Mouse (Mus musculus) liver, adult 2 months (tissue): ENCODE results near the gene Olfr1395. TPM values are rescaled to one million over a fixed set of nuclear protein-coding genes. Genes with fewer than 3 reads are reported as not detected.
"Not testable (repeated sequence)": the region's sequence is repeated elsewhere in the genome, so short reads cannot be mapped to it uniquely, and the experiment has no call there.

Experiments
- DNase-seq: peaks from one replicate; pipeline ENCODE4 v3.0.0-alpha.2; 2011; ENCODE audit warnings: low read depth, low spot score; ENCODE audit errors: extremely low read depth
- H3K27ac ChIP-seq: fragments of 200-500 bp; replicated peaks from 2 replicates; pipeline ENCODE4 v1.5.1; 2012; ENCODE audit warnings: low read depth, mild to moderate bottlenecking, control low read depth, inconsistent platforms, low read length; ENCODE audit not compliant: insufficient read depth
- H3K27me3 ChIP-seq: fragments of 200-500 bp; 2 replicates; pipeline ENCODE4 v1.6.1; 2012; ENCODE audit warnings: mild to moderate bottlenecking, moderate library complexity, low read length, inconsistent platforms; ENCODE audit not compliant: control insufficient read depth, insufficient read depth
- H3K36me3 ChIP-seq: fragments of 200-500 bp; 2 replicates; pipeline ENCODE4 v1.6.1; 2012; ENCODE audit warnings: low read length, inconsistent platforms; ENCODE audit not compliant: control insufficient read depth, insufficient read depth
- H3K4me1 ChIP-seq: fragments of 200-500 bp; 2 replicates; pipeline ENCODE4 v1.6.1; 2011; ENCODE audit warnings: low read length; ENCODE audit not compliant: control insufficient read depth, insufficient read depth
- H3K4me3 ChIP-seq: fragments of 200-500 bp; 2 replicates; pipeline ENCODE4 v1.5.1; 2011; ENCODE audit warnings: low read depth, mild to moderate bottlenecking, control low read depth, low read length, moderate library complexity; ENCODE audit not compliant: insufficient read depth
- H3K79me2 ChIP-seq: fragments of 200-500 bp; 2 replicates; pipeline ENCODE4 v1.6.1; 2012; ENCODE audit warnings: inconsistent platforms, mild to moderate bottlenecking, low read length, moderate library complexity; ENCODE audit not compliant: control insufficient read depth, insufficient read depth
- H3K9ac ChIP-seq: fragments of 200-500 bp; 2 replicates; pipeline ENCODE4 v1.6.1; 2012; ENCODE audit warnings: low read depth, mild to moderate bottlenecking, control low read depth, inconsistent platforms, low read length
- CTCF ChIP-seq: fragments of 200-500 bp; IDR thresholded peaks from 2 replicates; pipeline ENCODE4 v1.5.1; 2011; ENCODE audit warnings: low read depth, low read length, control low read depth
- POLR2A ChIP-seq: fragments of 200-500 bp; IDR thresholded peaks from 2 replicates; pipeline ENCODE4 v1.6.1; 2011; ENCODE audit warnings: low read length, control low read depth; ENCODE audit not compliant: insufficient read depth; ENCODE audit errors: extremely low read depth
- WGBS: fragments of 180-500 bp; shearing (Covaris S2); methylation state at CpG from one replicate; pipeline ENCODE4 v1.1.7; 2018; 5-methylcytosine and 5-hydroxymethylcytosine counted together
- polyA plus RNA-seq: library from polyadenylated mRNA; depleted of rRNA; stranded (reverse); fragments of >200 nt; gene quantifications from 2 replicates; pipeline ENCODE4 v1.2.3, GENCODE M21; 2012
- total RNA-seq: library from RNA; depleted of rRNA; stranded (reverse); fragments of >200 nt; gene quantifications from 2 replicates; pipeline ENCODE4 v1.2.3, GENCODE M21; 2014

Gene Olfr1395
- total and polyA plus RNA-seq, 2 experiments = not detected

DNA sequence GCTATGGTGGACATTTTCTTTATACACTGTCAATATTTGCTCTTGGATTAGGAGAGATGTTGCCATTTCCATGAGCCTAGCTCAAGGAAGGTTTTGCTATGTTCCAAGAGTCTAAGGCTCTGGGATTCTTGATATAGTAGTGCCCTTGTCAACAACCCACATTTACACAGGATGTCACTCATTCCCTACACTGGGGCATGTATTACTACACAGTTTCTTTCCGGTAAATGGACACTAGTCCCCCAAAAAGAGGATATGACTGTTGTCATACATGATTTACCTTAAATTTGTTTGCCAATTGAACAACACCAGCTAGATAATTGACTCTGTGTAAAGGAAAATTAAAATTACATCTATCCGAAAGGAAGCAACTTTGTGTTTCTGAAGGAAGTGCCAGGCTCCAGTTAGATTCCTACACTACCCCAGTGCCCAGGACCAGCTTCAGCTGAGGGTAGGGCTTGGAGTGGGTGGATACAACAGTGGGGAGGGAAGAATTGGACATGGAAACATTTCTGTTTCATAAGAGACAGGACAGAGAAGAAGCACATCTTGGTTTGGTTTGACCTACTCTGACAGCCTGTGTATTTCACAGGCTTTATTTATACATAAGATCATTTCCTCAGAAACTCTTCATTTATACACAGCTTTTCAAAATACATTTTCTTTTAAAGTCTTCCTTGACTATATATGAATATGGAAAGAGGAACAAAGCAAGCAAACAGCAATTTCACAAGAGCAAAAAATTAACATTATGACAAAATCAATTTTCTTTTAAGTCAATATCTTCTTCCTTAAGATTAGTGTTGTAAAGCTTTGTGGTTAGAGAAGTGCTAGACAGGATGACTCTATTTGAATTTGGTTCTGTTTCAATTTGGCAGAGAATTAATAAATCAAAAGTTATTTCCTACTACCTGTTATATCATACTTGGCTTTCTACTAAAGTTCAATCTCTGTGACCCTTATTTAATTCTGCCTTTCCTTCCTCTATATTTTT lies 15.0 kb downstream of the Olfr1395 start:
- Histone ChIP-seq H3K4me1 (no peaks in the 10 kb centered on the region), H3K36me3 (no peaks in the 10 kb centered on the region), H3K9ac (no peak overlapping the region), H3K27ac (no peak overlapping the region), H3K79me2 (no peaks in the 10 kb centered on the region), H3K4me3 (no peak overlapping the region), H3K27me3 (no peaks in the 10 kb centered on the region)
- no peak for DNase-seq
- TF ChIP-seq CTCF (no peak), POLR2A (no peak)
- WGBS = 91% methylated on average over 2 of the region's 2 CpGs

DNA sequence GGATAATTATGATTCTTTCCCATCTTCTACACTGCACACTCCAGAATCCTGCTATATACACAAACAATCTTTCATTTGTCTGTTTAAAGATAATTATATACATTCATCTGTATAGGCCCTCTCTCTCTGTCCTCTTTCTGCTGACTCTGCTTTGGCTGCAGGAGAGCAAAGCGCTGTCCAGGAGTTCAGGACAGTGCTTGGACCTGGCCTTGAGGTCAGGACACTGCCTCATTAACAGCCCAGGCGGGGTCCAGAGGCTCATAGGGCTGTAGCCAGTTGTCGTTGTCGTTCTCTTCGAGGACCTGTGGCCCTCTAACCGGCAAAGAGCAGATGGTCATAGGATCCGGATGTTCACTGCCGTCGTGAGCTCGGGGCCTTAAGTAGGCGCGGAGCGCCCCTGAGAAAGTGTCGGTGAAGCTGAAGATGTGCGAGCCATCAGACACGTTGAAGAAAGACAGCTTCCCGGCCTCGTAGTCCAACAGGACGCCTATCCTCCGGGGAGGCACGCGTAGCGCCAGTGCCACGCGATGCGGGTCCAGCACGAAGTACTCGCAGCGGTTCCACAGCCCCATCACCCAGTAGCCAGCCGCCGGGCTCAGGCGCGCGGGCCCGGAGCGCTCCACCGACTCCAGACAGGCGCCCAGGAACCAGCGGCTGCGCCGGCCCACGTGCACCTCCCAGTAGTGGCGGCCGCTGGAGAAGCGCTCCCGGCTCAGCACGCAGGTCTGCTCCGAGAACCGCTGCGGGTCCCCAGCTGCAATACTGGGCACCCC lies 27.0 kb downstream of the Olfr1395 start:
- Histone ChIP-seq H3K4me1 (no peaks in the 10 kb centered on the region), H3K27ac (no peak overlapping the region), H3K36me3 (no peaks in the 10 kb centered on the region), H3K79me2 (no peaks in the 10 kb centered on the region), H3K27me3 (peaks cover 3% of the 10 kb centered on the region; the same call in 1 of the 2 replicates), H3K4me3 (no peak overlapping the region), H3K9ac (no peak overlapping the region)
- TF ChIP-seq CTCF (no peak), POLR2A (no peak)
- no peak for DNase-seq
- 12% methylated on average over 50 of the region's 50 CpGs for WGBS

DNA sequence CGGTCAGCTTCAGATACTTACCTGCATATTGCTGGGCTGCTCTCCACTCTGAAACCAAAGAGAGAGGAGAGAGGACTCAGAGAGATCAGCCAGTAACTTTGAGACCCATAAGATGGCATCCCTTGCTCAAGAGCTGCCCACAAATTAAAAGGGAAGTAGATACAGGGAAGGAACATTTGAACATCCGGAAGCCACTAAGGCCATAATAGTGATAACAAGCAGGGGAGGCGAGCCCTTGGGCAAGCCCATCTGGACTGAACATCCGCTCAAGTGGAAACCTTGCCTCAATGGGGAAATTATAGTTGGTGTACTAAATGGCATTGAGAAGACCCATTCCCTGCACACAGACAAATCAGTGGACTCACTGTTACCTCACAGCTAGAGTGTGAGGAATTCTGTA lies 28.5 kb downstream of the Olfr1395 start:
- DNase-seq = no peak
- no peak overlapping the region for H3K27ac ChIP-seq
- 78% methylated on average over 4 of the region's 4 CpGs for WGBS

DNA sequence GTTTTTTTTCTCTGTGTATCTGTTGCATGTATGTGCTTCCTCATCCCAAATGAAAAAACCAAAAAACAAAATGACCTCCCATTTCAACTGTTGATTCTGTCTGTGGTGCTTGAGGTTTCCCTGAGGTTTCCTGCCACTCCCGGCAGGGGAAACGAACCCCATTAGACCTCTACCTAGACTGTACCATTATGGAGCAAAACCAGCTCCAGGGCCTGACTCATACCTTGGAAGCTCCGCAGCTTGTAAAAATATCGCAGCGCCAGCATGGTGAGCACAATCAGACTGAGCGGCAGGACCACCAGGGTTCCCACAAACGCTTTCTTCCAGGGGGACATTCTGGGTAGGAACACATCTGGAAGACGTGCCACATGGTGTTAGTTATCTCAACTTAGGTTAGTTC lies 33.3 kb downstream of the Olfr1395 start:
- H3K36me3 ChIP-seq = no peaks in the 10 kb centered on the region
- H3K4me3 ChIP-seq = no peak overlapping the region
- no peak for TF ChIP-seq POLR2A
- no peak overlapping the region for H3K9ac ChIP-seq
- no peaks in the 10 kb centered on the region for H3K79me2 ChIP-seq
- 83% methylated on average over 8 of the region's 8 CpGs for WGBS
- no peaks in the 10 kb centered on the region for H3K4me1 ChIP-seq
- H3K27ac ChIP-seq = no peak overlapping the region
- no peaks in the 10 kb centered on the region for H3K27me3 ChIP-seq
- DNase-seq = no peak

More for the DNA sequence above, 28.5 kb downstream of the Olfr1395 start:
- no peak overlapping the region for H3K4me3 ChIP-seq
- no peak overlapping the region for H3K9ac ChIP-seq
- H3K36me3 ChIP-seq = no peaks in the 10 kb centered on the region
- TF ChIP-seq CTCF (no peak), POLR2A (no peak)
- H3K4me1 ChIP-seq = no peaks in the 10 kb centered on the region
- peaks cover 3% of the 10 kb centered on the region; the same call in 1 of the 2 replicates for H3K27me3 ChIP-seq
- no peaks in the 10 kb centered on the region for H3K79me2 ChIP-seq

DNA sequence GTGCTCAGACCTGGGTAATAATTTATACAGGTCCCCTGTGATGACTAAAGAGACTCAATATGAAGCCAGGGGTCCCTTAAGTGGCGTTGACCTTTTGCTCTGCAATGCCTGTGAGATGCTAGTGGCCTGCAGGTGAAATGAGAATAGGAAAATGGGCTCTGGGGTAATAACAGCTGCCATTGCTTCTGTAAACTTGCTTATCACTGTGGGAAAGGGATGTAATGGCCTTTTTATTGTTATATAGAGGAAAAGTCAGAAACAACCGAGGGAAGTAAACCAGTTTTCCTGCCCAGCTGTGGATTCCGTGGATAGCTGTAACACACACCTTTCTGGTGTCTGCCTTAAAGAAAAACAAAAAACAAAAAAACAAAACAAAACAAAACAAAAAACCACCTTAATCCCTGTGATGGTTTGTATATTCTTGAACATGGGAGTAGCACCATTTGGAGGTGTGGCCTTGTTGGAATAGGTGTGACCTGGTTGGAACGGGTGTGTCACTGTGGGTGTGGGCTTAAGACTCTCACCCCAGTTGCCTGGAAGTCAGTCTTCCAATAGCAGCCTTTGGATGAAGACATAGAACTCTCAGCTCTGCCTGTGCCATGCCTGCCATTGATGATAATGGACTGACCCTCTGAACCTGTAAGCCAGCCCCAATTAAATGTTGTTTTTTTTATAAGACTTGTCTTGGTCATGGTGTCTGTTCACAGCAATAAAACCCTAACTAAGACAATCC lies 34.1 kb downstream of the Olfr1395 start:
- DNase-seq, H3K27ac ChIP-seq: not testable (repeated sequence)

More for the DNA sequence above, 34.1 kb downstream of the Olfr1395 start:
- H3K4me3 ChIP-seq, H3K36me3 ChIP-seq, H3K9ac ChIP-seq, H3K27me3 ChIP-seq, H3K4me1 ChIP-seq, H3K79me2 ChIP-seq: not testable (repeated sequence)
- WGBS = 77% methylated on average over 4 of the region's 4 CpGs
